Mouse (Mus musculus) liver, adult 2 months (tissue): ENCODE results near the gene Hs6st3.

Experiments used
- CTCF ChIP-seq: fragments of 200-500 bp; IDR thresholded peaks from 2 replicates; pipeline ENCODE4 v1.5.1; 2011; ENCODE audit warnings: low read depth, low read length, control low read depth
- POLR2A ChIP-seq: fragments of 200-500 bp; IDR thresholded peaks from 2 replicates; pipeline ENCODE4 v1.6.1; 2011; ENCODE audit warnings: low read length, control low read depth; ENCODE audit not compliant: insufficient read depth; ENCODE audit errors: extremely low read depth

DNA sequence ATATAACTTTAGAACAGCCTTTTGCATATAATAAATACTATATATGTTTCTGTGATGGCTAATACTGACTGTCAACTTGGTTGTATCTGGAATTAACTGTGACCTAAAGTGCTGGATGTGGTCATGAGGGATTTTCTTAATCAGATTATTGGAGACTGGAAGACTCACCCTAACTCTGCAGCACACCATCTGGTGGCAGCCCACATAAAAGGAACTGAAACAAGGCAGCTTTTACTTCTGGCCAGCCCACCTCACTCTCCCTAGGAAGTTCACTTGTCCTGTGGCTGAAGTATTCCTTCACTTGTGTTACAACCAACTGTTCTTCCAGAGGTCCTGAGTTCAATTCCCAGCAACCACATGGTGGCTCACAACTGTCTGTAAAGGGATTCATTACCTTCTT lies 313.5 kb downstream of the Hs6st3 start:
- TF ChIP-seq CTCF (no peak), POLR2A (no peak)
